Mouse (Mus musculus) neural tube, embryonic 14.5 days (tissue): ENCODE measurements at regions not wholly inside any gene's neighbourhood (a gene's known extent, or its start where the extent isn't known, plus 50 kb on each side); places are given as distances from the start of the nearest gene placed in this dataset.
"Not testable (repeated sequence)": the region's sequence is repeated elsewhere in the genome, so short reads cannot be mapped to it uniquely, and the experiment has no call there.

Experiments used
- ATAC-seq: fragments of 200-750 bp; cut with Nextera tagmentation; 2 replicates; pipeline ENCODE4 v1.8.0; 2017; ENCODE audit warnings: low read depth, mild to moderate bottlenecking, moderate TSS enrichment, moderate library complexity
- H3K27ac ChIP-seq: fragments of 300-500 bp; sonication (generic); 2 replicates; pipeline ENCODE4 v1.5.1; 2014; ENCODE audit warnings: low read depth, mild to moderate bottlenecking, control low read depth, low read length, moderate library complexity, mixed read lengths
- H3K27me3 ChIP-seq: fragments of 300-500 bp; sonication (generic); 2 replicates; pipeline ENCODE4 v1.6.1; 2014; ENCODE audit warnings: low read length; ENCODE audit not compliant: control insufficient read depth, insufficient read depth
- H3K36me3 ChIP-seq: fragments of 300-500 bp; sonication (generic); 2 replicates; pipeline ENCODE4 v1.6.1; 2014; ENCODE audit warnings: low read length, mixed read lengths; ENCODE audit not compliant: control insufficient read depth, insufficient read depth
- H3K4me1 ChIP-seq: fragments of 300-500 bp; sonication (generic); 2 replicates; pipeline ENCODE4 v1.6.1; 2014; ENCODE audit warnings: low read length; ENCODE audit not compliant: control insufficient read depth, insufficient read depth
- H3K4me2 ChIP-seq: fragments of 300-500 bp; sonication (generic); 2 replicates; pipeline ENCODE4 v1.6.1; 2014; ENCODE audit warnings: mild to moderate bottlenecking, low read depth, low read length, control low read depth
- H3K4me3 ChIP-seq: fragments of 300-500 bp; sonication (generic); 2 replicates; pipeline ENCODE4 v1.5.1; 2014; ENCODE audit warnings: low read depth, low read length, control low read depth, mixed read lengths
- H3K9ac ChIP-seq: fragments of 300-500 bp; sonication (generic); replicated peaks from 2 replicates; pipeline ENCODE4 v1.6.1; 2014; ENCODE audit warnings: low read depth, mild to moderate bottlenecking, control low read depth, low read length, mixed read lengths
- H3K9me3 ChIP-seq: fragments of 300-500 bp; sonication (generic); 2 replicates; pipeline ENCODE4 v1.6.1; 2016; ENCODE audit warnings: low read length; ENCODE audit not compliant: control insufficient read depth
- WGBS: fragments of 180-500 bp; shearing (Covaris S2); extraction: QIAGEN DNeasy Blood & Tissue Kit; methylation state at CpG from one replicate; pipeline ENCODE4 v1.1.7; 2014; 5-methylcytosine and 5-hydroxymethylcytosine counted together

GRCm38 (mm10) chr11:71285193-71285592, 54.7 kb upstream of the Nlrp1b start:
- Histone ChIP-seq H3K27me3 (no peaks in the 10 kb centered on the region), H3K4me2 (no peak overlapping the region), H3K9ac (no peak overlapping the region), H3K27ac (no peak overlapping the region), H3K4me3 (no peak overlapping the region), H3K4me1 (no peaks in the 10 kb centered on the region), H3K9me3 (no peaks in the 10 kb centered on the region), H3K36me3 (no peaks in the 10 kb centered on the region)
- ATAC-seq, result no peak
- 86% methylated on average over 2 of the region's 2 CpGs for WGBS

GRCm38 (mm10) chr11:71288243-71288642, 57.7 kb upstream of the Nlrp1b start:
- not testable (repeated sequence) for H3K36me3 ChIP-seq, H3K27me3 ChIP-seq, H3K4me1 ChIP-seq, H3K9ac ChIP-seq, H3K9me3 ChIP-seq, H3K4me2 ChIP-seq, H3K27ac ChIP-seq, H3K4me3 ChIP-seq, ATAC-seq

- Histone ChIP-seq H3K9ac (no peak overlapping the region), H3K4me3 (no peak overlapping the region), H3K27ac (no peak overlapping the region), H3K9me3 (no peaks in the 10 kb centered on the region), H3K36me3 (no peaks in the 10 kb centered on the region), H3K27me3 (no peaks in the 10 kb centered on the region), H3K4me1 (no peaks in the 10 kb centered on the region), H3K4me2 (no peak overlapping the region)
- WGBS, result 91% methylated on average over 1 of the region's 1 CpGs
- no peak for ATAC-seq
Measured at GRCm38 (mm10) chr11:71289490-71289889, 59.0 kb upstream of the Nlrp1b start.

GRCm38 (mm10) chr11:71299479-71299878, 68.9 kb upstream of the Nlrp1b start:
- 83% methylated on average over 1 of the region's 1 CpGs for WGBS
- Histone ChIP-seq H3K4me1 (no peaks in the 10 kb centered on the region), H3K36me3 (no peaks in the 10 kb centered on the region), H3K4me2 (no peak overlapping the region), H3K4me3 (no peak overlapping the region), H3K27ac (no peak overlapping the region), H3K9ac (no peak overlapping the region), H3K9me3 (no peaks in the 10 kb centered on the region), H3K27me3 (no peaks in the 10 kb centered on the region)
- no peak for ATAC-seq

- no peak overlapping the region for H3K4me2 ChIP-seq
- no peaks in the 10 kb centered on the region for H3K36me3 ChIP-seq
- H3K4me3 ChIP-seq, result no peak overlapping the region
- H3K4me1 ChIP-seq, result no peaks in the 10 kb centered on the region
- no peak overlapping the region for H3K27ac ChIP-seq
- WGBS, result 43% methylated on average over 1 of the region's 1 CpGs
- H3K9ac ChIP-seq, result no peak overlapping the region
- no peaks in the 10 kb centered on the region for H3K9me3 ChIP-seq
- no peaks in the 10 kb centered on the region for H3K27me3 ChIP-seq
- no peak for ATAC-seq
Measured at GRCm38 (mm10) chr11:71323439-71323838, 92.9 kb upstream of the Nlrp1b start.

GRCm38 (mm10) chr11:71337428-71337827, 106.9 kb upstream of the Nlrp1b start:
- Histone ChIP-seq H3K4me3 (no peak overlapping the region), H3K9me3 (no peaks in the 10 kb centered on the region), H3K4me1 (no peaks in the 10 kb centered on the region), H3K9ac (no peak overlapping the region), H3K36me3 (no peaks in the 10 kb centered on the region), H3K27me3 (no peaks in the 10 kb centered on the region), H3K4me2 (no peak overlapping the region), H3K27ac (no peak overlapping the region)
- ATAC-seq, result no peak
- WGBS, result 16% methylated on average over 1 of the region's 1 CpGs

- Histone ChIP-seq H3K4me3 (no peak overlapping the region), H3K27ac (no peak overlapping the region), H3K27me3 (no peaks in the 10 kb centered on the region), H3K36me3 (no peaks in the 10 kb centered on the region), H3K4me1 (no peaks in the 10 kb centered on the region), H3K4me2 (no peak overlapping the region), H3K9me3 (no peaks in the 10 kb centered on the region), H3K9ac (no peak overlapping the region)
- 62% methylated on average over 3 of the region's 3 CpGs for WGBS
- ATAC-seq, result no peak
Measured at GRCm38 (mm10) chr11:71346024-71346423, 115.5 kb upstream of the Nlrp1b start.

GRCm38 (mm10) chr11:71357089-71357488, 126.6 kb upstream of the Nlrp1b start:
- Histone ChIP-seq H3K4me3 (no peak overlapping the region), H3K9ac (no peak overlapping the region), H3K9me3 (no peaks in the 10 kb centered on the region), H3K27ac (no peak overlapping the region), H3K36me3 (no peaks in the 10 kb centered on the region), H3K4me2 (no peak overlapping the region), H3K4me1 (no peaks in the 10 kb centered on the region), H3K27me3 (no peaks in the 10 kb centered on the region)
- no peak for ATAC-seq
- 44% methylated on average over 3 of the region's 3 CpGs for WGBS

- no peak overlapping the region for H3K4me3 ChIP-seq
- no peak overlapping the region for H3K4me2 ChIP-seq
- no peaks in the 10 kb centered on the region for H3K9me3 ChIP-seq
- no peak for ATAC-seq
- no peak overlapping the region for H3K9ac ChIP-seq
- H3K36me3 ChIP-seq, result no peaks in the 10 kb centered on the region
- H3K27me3 ChIP-seq, result no peaks in the 10 kb centered on the region
- 87% methylated on average over 5 of the region's 5 CpGs for WGBS
- no peaks in the 10 kb centered on the region for H3K4me1 ChIP-seq
- H3K27ac ChIP-seq, result no peak overlapping the region
Measured at GRCm38 (mm10) chr11:71360856-71361255, 130.3 kb upstream of the Nlrp1b start.

GRCm38 (mm10) chr11:71371871-71372270, 141.3 kb upstream of the Nlrp1b start:
- no peak for ATAC-seq
- Histone ChIP-seq H3K27ac (no peak overlapping the region), H3K36me3 (no peaks in the 10 kb centered on the region), H3K27me3 (no peaks in the 10 kb centered on the region), H3K4me3 (no peak overlapping the region), H3K9me3 (no peaks in the 10 kb centered on the region), H3K9ac (no peak overlapping the region), H3K4me1 (no peaks in the 10 kb centered on the region), H3K4me2 (no peak overlapping the region)
- WGBS, result 70% methylated on average over 5 of the region's 5 CpGs
